Mouse (Mus musculus): ENCODE measurements around the gene Trp53bp1.

Gene Trp53bp1

GRCm38 (mm10) chr2:121249758-121250157 lies 21.4 kb downstream of the Trp53bp1 start:
- DNase-seq (ENCODE audit: low read depth, low spot score): no peak

- no peak for DNase-seq (ENCODE audit: low read depth, low spot score)
These were observed 27.1 kb downstream of the Trp53bp1 start for GRCm38 (mm10) chr2:121244099-121244498.

GRCm38 (mm10) chr2:121239426-121239825 lies 31.8 kb downstream of the Trp53bp1 start:
- peak; percentile 60 for DNase-seq (ENCODE audit: low read depth, low spot score)

- DNase-seq (ENCODE audit: low read depth, low spot score): no peak
These were observed 35.6 kb downstream of the Trp53bp1 start for GRCm38 (mm10) chr2:121235460-121236072.

GRCm38 (mm10) chr2:121228135-121228534 lies 43.1 kb downstream of the Trp53bp1 start:
- no peak for DNase-seq (ENCODE audit: low read depth, low spot score)

GRCm38 (mm10) chr2:121223010-121223409 lies 48.2 kb downstream of the Trp53bp1 start:
- DNase-seq (ENCODE audit: low read depth, low spot score): peak; percentile 94

- peak; percentile 50 for DNase-seq (ENCODE audit: low read depth, low spot score)
These were observed 51.2 kb downstream of the Trp53bp1 start for GRCm38 (mm10) chr2:121219994-121220393.

- no peak for DNase-seq (ENCODE audit: low read depth, low spot score)
These were observed 52.0 kb downstream of the Trp53bp1 start for GRCm38 (mm10) chr2:121219177-121219576.

- DNase-seq (ENCODE audit: low read depth, low spot score): no peak
These were observed 56.7 kb downstream of the Trp53bp1 start for GRCm38 (mm10) chr2:121214491-121214890.

GRCm38 (mm10) chr2:121206541-121206940 lies 64.7 kb downstream of the Trp53bp1 start:
- no peak for DNase-seq (ENCODE audit: low read depth, low spot score)

GRCm38 (mm10) chr2:121204276-121204675 lies 66.9 kb downstream of the Trp53bp1 start:
- no peak for DNase-seq (ENCODE audit: low read depth, low spot score)

GRCm38 (mm10) chr2:121195466-121195865 lies 75.7 kb downstream of the Trp53bp1 start:
- no peak for DNase-seq (ENCODE audit: low read depth, low spot score)

- DNase-seq (ENCODE audit: low read depth, low spot score): peak; percentile 40
These were observed 82.7 kb downstream of the Trp53bp1 start for GRCm38 (mm10) chr2:121188530-121188929.

GRCm38 (mm10) chr2:121184142-121184541 lies 87.1 kb downstream of the Trp53bp1 start:
- no peak for DNase-seq (ENCODE audit: low read depth, low spot score)

- no peak for DNase-seq (ENCODE audit: low read depth, low spot score)
These were observed 87.8 kb downstream of the Trp53bp1 start for GRCm38 (mm10) chr2:121183431-121183830.

GRCm38 (mm10) chr2:121178828-121179479 lies 92.3 kb downstream of the Trp53bp1 start:
- DNase-seq (ENCODE audit: low read depth, low spot score): peak; percentile 27

GRCm38 (mm10) chr2:121170980-121171742 lies 100.0 kb downstream of the Trp53bp1 start, which contains the start of gene Zscan29:
Gene Zscan29, minus strand, starts transcription at chr2:121171125.
- peak; percentile 91 for DNase-seq (ENCODE audit: low read depth, low spot score)

- peak; percentile 81 for DNase-seq (ENCODE audit: low read depth, low spot score)
These were observed 100.7 kb downstream of the Trp53bp1 start, which contains the start of gene Tubgcp4 for GRCm38 (mm10) chr2:121170481-121170971. Gene Tubgcp4, plus strand, starts transcription at chr2:121170654.

GRCm38 (mm10) chr2:121169902-121170301 lies 101.3 kb downstream of the Trp53bp1 start:
- peak; percentile 45 for DNase-seq (ENCODE audit: low read depth, low spot score)

- no peak for DNase-seq (ENCODE audit: low read depth, low spot score)
These were observed 102.0 kb downstream of the Trp53bp1 start for GRCm38 (mm10) chr2:121169173-121169572.

- peak; percentile 35 for DNase-seq (ENCODE audit: low read depth, low spot score)
These were observed 118.1 kb downstream of the Trp53bp1 start for GRCm38 (mm10) chr2:121153100-121153499.

GRCm38 (mm10) chr2:121149679-121150078 lies 121.5 kb downstream of the Trp53bp1 start:
- no peak for DNase-seq (ENCODE audit: low read depth, low spot score)

Measured in 3T3-L1 (cell line).